24 mouse cellular contexts compared by ENCODE assay signal in genomic region chr2:160456681-160457080, GRCm38 (mm10).
"Had no signal": no experiment of that assay in that cellular context is flagged by ENCODE, and none has a peak within 500 bp of the region (broad histone marks: within the 10 kb centered on the region; RNA-seq: fewer than 3 reads in every experiment).

No protein-coding gene starts in this region.

- H3K9me3 ChIP-seq: lung, embryonic 15.5 days; midbrain, embryonic 10.5 days; midbrain, embryonic 13.5 days; neural tube, embryonic 13.5 days; neural tube, embryonic 15.5 days; stomach, embryonic 15.5 days had no signal

- DNase-seq: liver, postnatal 0 days; lung, adult 2 months; lung, postnatal 14 days; lung, postnatal 36 days; retina, postnatal 1 day; right cerebral cortex, adult 18-20 months; right cerebral cortex, postnatal 25 days; right cerebral cortex, postnatal 4 days; spleen, adult 18-20 months; thymus, adult 2 months; thymus, postnatal 25 days; thymus, postnatal 4 days had no signal

- H3K4me2 ChIP-seq: lung, embryonic 15.5 days; midbrain, embryonic 13.5 days; neural tube, embryonic 13.5 days; neural tube, embryonic 15.5 days; stomach, embryonic 15.5 days had no signal

- H3K27ac ChIP-seq: lung, embryonic 15.5 days; macrophage; midbrain, embryonic 10.5 days; midbrain, embryonic 13.5 days; neural tube, embryonic 13.5 days; neural tube, embryonic 15.5 days; stomach, embryonic 15.5 days; stomach, postnatal 0 days had no signal

- H3K27me3 ChIP-seq: lung, embryonic 15.5 days; midbrain, embryonic 13.5 days; stomach, embryonic 15.5 days had no signal

- H3K4me3 ChIP-seq: lung, embryonic 15.5 days; megakaryocyte, embryonic 14.5 days; midbrain, embryonic 10.5 days; midbrain, embryonic 13.5 days; myocyte; neural tube, embryonic 13.5 days; neural tube, embryonic 15.5 days; stomach, embryonic 15.5 days had no signal

- H3K9ac ChIP-seq: liver, postnatal 0 days; lung, embryonic 15.5 days; midbrain, embryonic 13.5 days; neural tube, embryonic 13.5 days; neural tube, embryonic 15.5 days; stomach, embryonic 15.5 days had no signal

- H3K36me3 ChIP-seq: lung, embryonic 15.5 days; midbrain, embryonic 10.5 days; midbrain, embryonic 13.5 days; neural tube, embryonic 13.5 days; neural tube, embryonic 15.5 days; stomach, embryonic 15.5 days had no signal

- ATAC-seq: liver, postnatal 0 days; lung, postnatal 0 days; midbrain, embryonic 13.5 days; midbrain, embryonic 16.5 days had no signal
